Mouse (Mus musculus) E14TG2a.4 (cell line): ENCODE measurements around the gene Klf3.

Experiments used
- CTCF ChIP-seq: conservative IDR thresholded peaks from 2 replicates; pipeline ENCODE4 v1.5.1; 2014; ENCODE audit warnings: low read length
- POU5F1 ChIP-seq: IDR thresholded peaks from 2 replicates; pipeline ENCODE4 v1.6.1; 2014; ENCODE audit warnings: low read length, borderline replicate concordance

DNA sequence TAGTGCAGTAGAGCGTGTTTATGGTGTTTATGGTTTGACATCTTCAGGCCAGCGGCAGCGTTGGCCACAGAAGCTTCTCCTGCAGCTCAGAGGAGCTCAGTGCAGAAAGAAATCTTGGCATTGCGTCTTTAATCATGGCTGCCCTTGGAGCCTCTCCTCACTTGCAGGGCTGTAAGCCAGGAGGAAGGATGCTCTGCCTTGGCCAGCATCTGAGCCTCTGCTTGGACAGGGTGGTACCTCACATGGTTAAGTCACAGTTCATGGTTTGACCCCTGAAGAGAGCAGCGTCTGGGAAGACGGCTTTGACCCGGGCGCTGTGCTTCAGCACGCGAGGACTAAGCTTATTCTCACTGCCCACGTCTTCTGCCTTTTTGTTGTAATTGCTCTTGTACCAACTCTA is 20.2 kb downstream of the Klf3 start:
- TF ChIP-seq CTCF (no peak), POU5F1 (no peak)
